Mouse (Mus musculus) heart, embryonic 13.5 days (tissue): ENCODE measurements at regions not wholly inside any gene's neighbourhood (a gene's known extent, or its start where the extent isn't known, plus 50 kb on each side); places are given as distances from the start of the nearest gene placed in this dataset.

Source experiments
- ATAC-seq: fragments of 200-750 bp; cut with Nextera tagmentation; 2 replicates; pipeline ENCODE4 v1.8.0; 2017; ENCODE audit warnings: moderate TSS enrichment; ENCODE audit not compliant: insufficient number of reproducible peaks, low FRiP score, low TSS enrichment; ENCODE audit errors: extremely low read depth
- H3K27ac ChIP-seq: fragments of 300-500 bp; sonication (generic); replicated peaks from 2 replicates; pipeline ENCODE4 v1.5.1; 2015; ENCODE audit warnings: moderate library complexity, mild to moderate bottlenecking, inconsistent platforms
- H3K27me3 ChIP-seq: fragments of 300-500 bp; sonication (generic); replicated peaks from 2 replicates; pipeline ENCODE4 v1.6.1; 2015; ENCODE audit warnings: mild to moderate bottlenecking, inconsistent platforms
- H3K36me3 ChIP-seq: fragments of 300-500 bp; sonication (generic); 2 replicates; pipeline ENCODE4 v1.6.1; 2015; ENCODE audit warnings: mild to moderate bottlenecking, inconsistent platforms
- H3K4me1 ChIP-seq: fragments of 300-500 bp; sonication (generic); 2 replicates; pipeline ENCODE4 v1.6.1; 2015; ENCODE audit warnings: inconsistent platforms
- H3K4me2 ChIP-seq: fragments of 300-500 bp; sonication (generic); 2 replicates; pipeline ENCODE4 v1.6.1; 2015; ENCODE audit warnings: inconsistent platforms, mild to moderate bottlenecking, moderate library complexity
- H3K4me3 ChIP-seq: fragments of 300-500 bp; sonication (generic); 2 replicates; pipeline ENCODE4 v1.5.1; 2015; ENCODE audit warnings: moderate library complexity, mild to moderate bottlenecking, inconsistent platforms
- H3K9ac ChIP-seq: fragments of 300-500 bp; sonication (generic); 2 replicates; pipeline ENCODE4 v1.6.1; 2015; ENCODE audit warnings: inconsistent platforms, mild to moderate bottlenecking, moderate library complexity
- H3K9me3 ChIP-seq: fragments of 300-500 bp; sonication (generic); 2 replicates; pipeline ENCODE4 v1.6.1; 2016; ENCODE audit warnings: inconsistent platforms
- WGBS: fragments of 180-500 bp; shearing (Covaris S2); methylation state at CpG from one replicate; pipeline ENCODE4 v1.1.7; 2015; ENCODE audit warnings: mixed read lengths; 5-methylcytosine and 5-hydroxymethylcytosine counted together

DNA sequence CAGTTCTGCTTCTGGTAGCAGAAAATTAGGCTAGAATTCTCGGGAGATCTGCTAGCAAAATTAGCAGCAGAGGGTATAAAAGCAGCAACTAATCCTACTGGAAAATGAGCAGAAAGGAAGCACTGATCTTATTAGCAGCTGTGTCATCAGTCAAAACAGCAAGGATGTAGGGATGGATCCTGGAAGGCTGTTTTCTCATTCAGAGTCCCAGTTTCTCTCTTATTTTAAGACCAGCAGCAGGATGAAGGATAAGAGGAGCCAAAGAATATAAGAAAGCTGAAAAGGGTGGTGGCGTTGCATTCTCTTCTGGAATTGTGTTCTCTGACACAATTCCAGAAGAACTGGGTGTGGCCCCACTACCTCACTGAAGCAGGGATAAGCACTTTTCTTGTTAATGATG lies 123.0 kb upstream of the Pja2 start:
- H3K4me2 ChIP-seq = no peak overlapping the region
- peaks cover 12% of the 10 kb centered on the region; the same call in 1 of the 2 replicates for H3K9me3 ChIP-seq
- WGBS = 49% methylated on average over 2 of the region's 2 CpGs
- no peak overlapping the region for H3K27ac ChIP-seq
- no peak for ATAC-seq
- H3K4me3 ChIP-seq = no peak overlapping the region
- H3K4me1 ChIP-seq = no peaks in the 10 kb centered on the region
- no peak overlapping the region for H3K9ac ChIP-seq
- no peaks in the 10 kb centered on the region for H3K36me3 ChIP-seq
- H3K27me3 ChIP-seq = no peaks in the 10 kb centered on the region

GRCm38 (mm10) chr17:64466273-64466672 lies 134.3 kb upstream of the Man2a1 start:
- no peak overlapping the region for H3K4me2 ChIP-seq
- no peak for ATAC-seq

DNA sequence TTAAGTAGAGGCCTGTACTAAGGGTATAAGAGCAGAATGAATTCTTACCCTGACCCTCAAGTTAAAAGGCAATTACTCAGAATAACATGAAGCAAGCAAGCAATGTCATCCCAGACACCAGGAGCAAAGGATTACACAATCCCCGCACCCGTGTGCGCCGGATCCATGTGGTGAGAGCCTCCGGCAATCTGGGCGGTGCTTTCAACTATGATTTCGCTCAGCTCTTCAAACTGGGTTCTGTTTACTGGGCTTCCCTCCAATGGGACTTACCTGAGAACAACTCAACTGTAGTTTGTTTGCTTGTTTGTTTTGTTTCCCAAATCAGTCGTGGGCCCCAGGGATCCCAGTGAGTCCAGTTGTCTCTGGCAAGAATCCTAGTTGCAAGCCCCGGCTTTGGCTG lies 133.8 kb upstream of the Man2a1 start:
- 74% methylated on average over 9 of the region's 9 CpGs for WGBS
- Histone ChIP-seq H3K4me1 (peaks cover 8% of the 10 kb centered on the region; the same call in 1 of the 2 replicates), H3K27me3 (0 out of 2 replicates have a peak, but pooled peaks cover 4% of the 10 kb centered on the region), H3K4me3 (no peak overlapping the region), H3K9me3 (no peaks in the 10 kb centered on the region), H3K4me2 (no peak overlapping the region), H3K9ac (no peak overlapping the region), H3K36me3 (no peaks in the 10 kb centered on the region), H3K27ac (no peak overlapping the region)
- ATAC-seq = no peak

More at GRCm38 (mm10) chr17:64466273-64466672, 134.3 kb upstream of the Man2a1 start:
- Histone ChIP-seq H3K4me1 (peaks cover 8% of the 10 kb centered on the region; the same call in 1 of the 2 replicates), H3K9me3 (no peaks in the 10 kb centered on the region), H3K9ac (no peak overlapping the region), H3K27me3 (0 out of 2 replicates have a peak, but pooled peaks cover 4% of the 10 kb centered on the region), H3K27ac (no peak overlapping the region), H3K4me3 (no peak overlapping the region), H3K36me3 (no peaks in the 10 kb centered on the region)
- WGBS = 67% methylated on average over 7 of the region's 7 CpGs

GRCm38 (mm10) chr17:64467297-64467696 lies 133.2 kb upstream of the Man2a1 start:
- no peak for ATAC-seq

DNA sequence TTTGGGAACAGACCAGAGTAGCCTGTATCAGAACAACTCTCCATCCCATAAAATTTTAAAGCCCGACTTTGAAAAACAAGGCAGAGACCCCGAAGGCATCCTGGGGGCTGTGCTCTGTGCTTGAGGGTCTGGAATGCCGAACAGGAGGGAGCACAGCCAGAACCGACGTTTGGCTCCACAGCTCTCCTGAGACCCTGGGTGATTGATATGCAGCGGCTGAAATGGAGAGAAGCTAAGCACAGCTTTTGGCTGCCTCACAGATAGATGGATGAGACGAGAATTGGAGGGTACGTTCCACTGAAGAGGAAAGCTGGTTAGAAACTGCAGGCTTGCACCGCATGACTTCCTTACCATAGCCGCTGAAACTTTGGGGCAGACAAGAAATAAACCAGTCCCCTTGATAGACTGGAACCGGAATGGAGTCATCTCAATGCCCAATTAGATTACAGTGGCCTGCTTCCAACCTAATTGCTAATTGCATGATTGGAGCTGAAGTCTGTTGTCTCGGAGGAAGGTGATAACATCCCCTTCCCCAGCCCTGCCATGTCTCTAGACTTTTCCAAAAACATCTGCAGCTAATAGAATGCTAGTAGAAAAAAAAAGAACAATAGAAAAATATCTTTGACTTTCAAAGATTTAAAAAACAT lies 130.7 kb upstream of the Man2a1 start:
- WGBS = 30% methylated on average over 12 of the region's 12 CpGs
- H3K4me3 ChIP-seq = no peak overlapping the region
- peak overlapping the region; percentile 47 for H3K4me2 ChIP-seq
- H3K36me3 ChIP-seq = no peaks in the 10 kb centered on the region
- no peak overlapping the region for H3K9ac ChIP-seq
- no peaks in the 10 kb centered on the region for H3K9me3 ChIP-seq
- H3K27ac ChIP-seq = no peak overlapping the region
- H3K4me1 ChIP-seq = peaks cover 8% of the 10 kb centered on the region; the same call in 1 of the 2 replicates
- ATAC-seq = no peak
- 0 out of 2 replicates have a peak, but pooled peaks cover 4% of the 10 kb centered on the region for H3K27me3 ChIP-seq

More at GRCm38 (mm10) chr17:64467297-64467696, 133.2 kb upstream of the Man2a1 start:
- Histone ChIP-seq H3K27ac (no peak overlapping the region), H3K27me3 (0 out of 2 replicates have a peak, but pooled peaks cover 4% of the 10 kb centered on the region), H3K9ac (no peak overlapping the region), H3K4me2 (no peak overlapping the region), H3K36me3 (no peaks in the 10 kb centered on the region), H3K9me3 (no peaks in the 10 kb centered on the region), H3K4me1 (peaks cover 8% of the 10 kb centered on the region; the same call in 1 of the 2 replicates), H3K4me3 (no peak overlapping the region)
- 76% methylated on average over 10 of the region's 12 CpGs for WGBS

DNA sequence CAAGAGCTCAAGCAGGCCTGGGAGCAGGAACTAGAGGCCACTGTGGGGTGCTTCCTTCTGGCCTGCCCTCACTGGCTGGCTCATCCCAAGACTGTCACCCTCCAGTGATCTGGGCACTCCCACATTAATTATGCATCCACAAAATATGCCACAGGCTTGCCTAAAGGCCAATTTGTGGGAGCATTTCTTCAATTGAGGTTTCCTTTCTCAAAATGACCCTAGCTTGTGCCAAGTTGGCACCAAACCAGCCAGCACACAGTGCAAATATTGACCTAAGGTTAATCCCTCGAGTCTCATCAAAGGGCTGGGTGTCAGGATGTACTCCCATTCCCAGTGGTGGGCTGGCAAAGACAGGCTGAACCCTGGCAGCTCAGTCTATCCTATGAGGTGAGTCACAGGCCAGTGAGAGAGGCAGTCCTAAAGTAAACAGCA lies 119.9 kb upstream of the Man2a1 start:
- no peak for ATAC-seq
- H3K4me2 ChIP-seq = no peak overlapping the region

DNA sequence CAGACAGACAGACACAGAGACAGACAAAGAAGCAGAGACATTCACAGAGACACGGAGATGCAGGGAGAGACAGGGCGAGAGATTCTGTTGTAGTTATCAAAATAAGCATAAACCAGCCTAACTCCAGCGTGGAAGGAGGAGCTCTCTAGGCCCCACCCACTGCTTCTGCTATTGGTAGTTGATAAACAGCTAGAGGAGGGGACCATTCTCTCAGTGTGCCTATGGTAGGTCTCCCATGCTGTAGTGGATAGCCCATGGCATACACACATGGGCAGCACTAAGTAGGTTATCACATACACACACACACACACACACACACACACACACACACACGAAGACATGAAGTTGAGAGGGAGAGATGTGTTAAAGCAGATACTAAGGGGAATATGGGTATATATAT lies 115.7 kb upstream of the Man2a1 start:
- Histone ChIP-seq H3K27ac (no peak overlapping the region), H3K4me2 (no peak overlapping the region), H3K9me3 (no peaks in the 10 kb centered on the region), H3K4me1 (peaks cover 3% of the 10 kb centered on the region; the same call in 1 of the 2 replicates), H3K9ac (no peak overlapping the region), H3K36me3 (no peaks in the 10 kb centered on the region), H3K27me3 (no peaks in the 10 kb centered on the region), H3K4me3 (no peak overlapping the region)
- no peak for ATAC-seq
- WGBS = 81% methylated on average over 4 of the region's 4 CpGs

More for the DNA sequence above, 119.9 kb upstream of the Man2a1 start:
- no peaks in the 10 kb centered on the region for H3K27me3 ChIP-seq
- 14% methylated on average over 1 of the region's 1 CpGs for WGBS
- H3K27ac ChIP-seq = no peak overlapping the region
- H3K9ac ChIP-seq = no peak overlapping the region
- no peaks in the 10 kb centered on the region for H3K36me3 ChIP-seq
- H3K4me3 ChIP-seq = no peak overlapping the region
- H3K9me3 ChIP-seq = no peaks in the 10 kb centered on the region
- H3K4me1 ChIP-seq = no peaks in the 10 kb centered on the region

- Histone ChIP-seq H3K4me2 (no peak overlapping the region), H3K27ac (no peak overlapping the region), H3K9me3 (no peaks in the 10 kb centered on the region), H3K36me3 (no peaks in the 10 kb centered on the region), H3K4me1 (peaks cover 3% of the 10 kb centered on the region; the same call in 1 of the 2 replicates), H3K9ac (no peak overlapping the region), H3K27me3 (no peaks in the 10 kb centered on the region), H3K4me3 (no peak overlapping the region)
- no peak for ATAC-seq
- 59% methylated on average over 2 of the region's 2 CpGs for WGBS
Observed at GRCm38 (mm10) chr17:64489769-64490335, 110.7 kb upstream of the Man2a1 start.

- Histone ChIP-seq H3K4me3 (no peak overlapping the region), H3K36me3 (no peaks in the 10 kb centered on the region), H3K27me3 (no peaks in the 10 kb centered on the region), H3K4me1 (peaks cover 3% of the 10 kb centered on the region; the same call in 1 of the 2 replicates), H3K27ac (no peak overlapping the region), H3K9me3 (no peaks in the 10 kb centered on the region), H3K4me2 (no peak overlapping the region), H3K9ac (no peak overlapping the region)
- no peak for ATAC-seq
- WGBS = 83% methylated on average over 7 of the region's 7 CpGs
Observed at GRCm38 (mm10) chr17:64490664-64491063, 109.9 kb upstream of the Man2a1 start.

DNA sequence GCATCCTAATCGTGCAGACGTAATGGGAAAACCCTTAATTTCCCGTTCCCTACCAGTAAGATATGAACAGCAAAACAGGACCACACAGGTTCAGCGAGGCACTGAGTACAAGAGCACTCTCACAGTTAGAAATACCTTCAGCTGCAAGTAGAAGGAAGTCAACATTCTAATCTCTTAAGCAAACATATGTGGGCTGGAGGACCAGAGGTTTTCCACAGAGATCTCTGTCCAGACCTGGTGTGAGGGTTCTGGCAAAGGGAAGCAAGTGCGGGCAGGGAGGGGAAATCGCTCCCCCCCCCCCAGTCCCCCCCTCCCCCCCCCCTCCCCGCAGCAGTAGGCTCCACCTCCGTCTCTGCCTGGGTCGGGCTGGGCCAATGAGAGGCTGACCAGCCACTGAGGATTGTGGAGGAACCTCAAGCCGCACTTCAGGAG lies 108.6 kb upstream of the Man2a1 start:
- Histone ChIP-seq H3K9ac (no peak overlapping the region), H3K4me2 (peak overlapping the region; percentile 42), H3K4me3 (peak overlapping the region; percentile 20; the same call in 1 of the 2 replicates), H3K36me3 (no peaks in the 10 kb centered on the region), H3K9me3 (no peaks in the 10 kb centered on the region), H3K4me1 (no peaks in the 10 kb centered on the region), H3K27ac (no peak overlapping the region; the same call in 1 of the 2 replicates), H3K27me3 (peaks cover 9% of the 10 kb centered on the region; the same call in 1 of the 2 replicates)
- peak; percentile 68; the same call in 1 of the 2 replicates for ATAC-seq
- WGBS = 16% methylated on average over 9 of the region's 10 CpGs

DNA sequence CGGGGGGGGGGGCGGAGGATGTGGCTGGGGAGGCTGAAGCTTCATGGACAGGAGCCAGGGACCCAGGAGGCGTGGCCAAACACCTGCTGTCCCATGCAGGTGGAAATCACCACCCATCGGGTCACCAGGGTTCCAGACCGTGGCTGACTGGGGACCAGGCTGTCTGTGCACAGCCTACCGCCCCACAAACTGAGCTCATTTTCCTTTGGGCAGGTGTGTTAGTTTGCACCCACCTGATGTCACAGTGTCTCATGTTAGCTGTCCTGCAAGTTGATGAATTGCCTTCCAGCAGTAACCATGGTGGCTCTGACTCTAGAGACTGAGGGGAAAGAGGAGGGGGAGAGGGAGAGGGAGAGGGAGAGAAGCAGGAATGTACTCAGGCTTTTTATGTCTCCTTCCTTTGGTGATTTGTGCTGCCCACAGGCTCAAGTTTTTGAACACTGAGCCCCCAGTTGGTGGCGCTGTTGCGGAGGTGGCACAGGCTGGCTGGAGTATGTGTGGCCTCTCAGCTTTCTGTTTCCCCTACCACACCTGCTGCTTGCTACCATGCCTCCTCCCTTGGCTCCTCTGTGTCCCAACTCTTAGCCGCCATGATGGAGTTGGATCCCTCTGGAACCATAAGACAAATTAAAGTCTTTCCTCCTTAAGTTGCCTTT lies 107.8 kb upstream of the Man2a1 start:
- H3K27ac ChIP-seq = no peak overlapping the region
- peaks cover 9% of the 10 kb centered on the region; the same call in 1 of the 2 replicates for H3K27me3 ChIP-seq
- H3K9ac ChIP-seq = no peak overlapping the region
- no peak for ATAC-seq
- no peaks in the 10 kb centered on the region for H3K4me1 ChIP-seq
- peak overlapping the region; percentile 22; the same call in 1 of the 2 replicates for H3K4me3 ChIP-seq
- peak overlapping the region; percentile 41 for H3K4me2 ChIP-seq
- H3K9me3 ChIP-seq = no peaks in the 10 kb centered on the region
- H3K36me3 ChIP-seq = no peaks in the 10 kb centered on the region
- WGBS = 35% methylated on average over 8 of the region's 9 CpGs
